Mouse (Mus musculus): ENCODE measurements at regions not wholly inside any gene's neighbourhood (a gene's known extent, or its start where the extent isn't known, plus 50 kb on each side); places are given as distances from the start of the nearest gene placed in this dataset.

- no peaks in the 10 kb centered on the region for H3K4me1 ChIP-seq
- WGBS, result 0% methylated on average over 1 of the region's 1 CpGs
- no peak overlapping the region for H3K4me3 ChIP-seq
- H3K27ac ChIP-seq, result no peak overlapping the region
- H3K9ac ChIP-seq, result no peak overlapping the region
- H3K4me2 ChIP-seq, result no peak overlapping the region
- H3K27me3 ChIP-seq, result no peaks in the 10 kb centered on the region
- no peaks in the 10 kb centered on the region for H3K36me3 ChIP-seq
- no peaks in the 10 kb centered on the region for H3K9me3 ChIP-seq
- ATAC-seq (ENCODE audit: insufficient number of reproducible peaks, low FRiP score, low TSS enrichment, low read depth), result no peak
Observed at GRCm38 (mm10) chr10:51792030-51792429, 114.5 kb downstream of the Rfx6 start.

GRCm38 (mm10) chr10:51793876-51794275 is 116.3 kb downstream of the Rfx6 start:
- Histone ChIP-seq H3K4me1 (no peaks in the 10 kb centered on the region), H3K4me2 (no peak overlapping the region), H3K4me3 (no peak overlapping the region), H3K9ac (no peak overlapping the region), H3K36me3 (no peaks in the 10 kb centered on the region), H3K9me3 (no peaks in the 10 kb centered on the region), H3K27me3 (no peaks in the 10 kb centered on the region), H3K27ac (no peak overlapping the region)
- whole genome bisulfite sequencing, result 84% methylated on average over 7 of the region's 7 CpGs
- no peak for ATAC-seq (ENCODE audit: insufficient number of reproducible peaks, low FRiP score, low TSS enrichment, low read depth)

GRCm38 (mm10) chr10:51816626-51817025 is 139.1 kb downstream of the Rfx6 start:
- H3K4me1 ChIP-seq, result no peaks in the 10 kb centered on the region
- WGBS, result 69% methylated on average over 1 of the region's 1 CpGs
- H3K9me3 ChIP-seq, result no peaks in the 10 kb centered on the region
- H3K9ac ChIP-seq, result no peak overlapping the region
- no peak overlapping the region for H3K27ac ChIP-seq
- no peak overlapping the region for H3K4me2 ChIP-seq
- no peak overlapping the region for H3K4me3 ChIP-seq
- ATAC-seq (ENCODE audit: insufficient number of reproducible peaks, low FRiP score, low TSS enrichment, low read depth), result no peak
- no peaks in the 10 kb centered on the region for H3K27me3 ChIP-seq
- no peaks in the 10 kb centered on the region for H3K36me3 ChIP-seq

GRCm38 (mm10) chr10:51823900-51824299 is 146.3 kb downstream of the Rfx6 start:
- Histone ChIP-seq H3K9me3 (no peaks in the 10 kb centered on the region), H3K4me3 (no peak overlapping the region), H3K27me3 (no peaks in the 10 kb centered on the region), H3K4me1 (no peaks in the 10 kb centered on the region), H3K27ac (no peak overlapping the region), H3K9ac (no peak overlapping the region), H3K36me3 (no peaks in the 10 kb centered on the region), H3K4me2 (no peak overlapping the region)
- 93% methylated on average over 2 of the region's 2 CpGs for WGBS
- ATAC-seq (ENCODE audit: insufficient number of reproducible peaks, low FRiP score, low TSS enrichment, low read depth), result no peak

- H3K27ac ChIP-seq, result no peak overlapping the region
- H3K9me3 ChIP-seq, result no peaks in the 10 kb centered on the region
- no peaks in the 10 kb centered on the region for H3K36me3 ChIP-seq
- no peak for ATAC-seq (ENCODE audit: insufficient number of reproducible peaks, low FRiP score, low TSS enrichment, low read depth)
- H3K4me3 ChIP-seq, result no peak overlapping the region
- no peaks in the 10 kb centered on the region for H3K4me1 ChIP-seq
- H3K4me2 ChIP-seq, result no peak overlapping the region
- 86% methylated on average over 6 of the region's 6 CpGs for WGBS
- no peak overlapping the region for H3K9ac ChIP-seq
- no peaks in the 10 kb centered on the region for H3K27me3 ChIP-seq
Observed at GRCm38 (mm10) chr10:51826431-51826964, 148.9 kb downstream of the Rfx6 start.

- H3K27ac ChIP-seq, result no peak overlapping the region
- no peaks in the 10 kb centered on the region for H3K36me3 ChIP-seq
- H3K9ac ChIP-seq, result no peak overlapping the region
- H3K4me1 ChIP-seq, result no peaks in the 10 kb centered on the region
- no peaks in the 10 kb centered on the region for H3K9me3 ChIP-seq
- H3K4me3 ChIP-seq, result no peak overlapping the region
- H3K4me2 ChIP-seq, result no peak overlapping the region
- ATAC-seq (ENCODE audit: insufficient number of reproducible peaks, low FRiP score, low TSS enrichment, low read depth), result no peak
- no peaks in the 10 kb centered on the region for H3K27me3 ChIP-seq
- 64% methylated on average over 4 of the region's 4 CpGs for WGBS
Observed at GRCm38 (mm10) chr10:51832459-51832858, 154.9 kb downstream of the Rfx6 start.

- H3K4me3 ChIP-seq, result no peak overlapping the region
- WGBS, result 86% methylated on average over 1 of the region's 1 CpGs
- no peaks in the 10 kb centered on the region for H3K36me3 ChIP-seq
- no peaks in the 10 kb centered on the region for H3K4me1 ChIP-seq
- no peaks in the 10 kb centered on the region for H3K9me3 ChIP-seq
- H3K27ac ChIP-seq, result no peak overlapping the region
- H3K9ac ChIP-seq, result no peak overlapping the region
- no peak overlapping the region for H3K4me2 ChIP-seq
- H3K27me3 ChIP-seq, result no peaks in the 10 kb centered on the region
- no peak for ATAC-seq (ENCODE audit: insufficient number of reproducible peaks, low FRiP score, low TSS enrichment, low read depth)
Observed at GRCm38 (mm10) chr10:51843099-51843498, 165.5 kb downstream of the Rfx6 start.

- Histone ChIP-seq H3K4me3 (no peak overlapping the region), H3K36me3 (no peaks in the 10 kb centered on the region), H3K27ac (no peak overlapping the region), H3K27me3 (no peaks in the 10 kb centered on the region), H3K9ac (no peak overlapping the region), H3K4me1 (no peaks in the 10 kb centered on the region), H3K4me2 (no peak overlapping the region), H3K9me3 (no peaks in the 10 kb centered on the region)
- WGBS, result 65% methylated on average over 4 of the region's 4 CpGs
- ATAC-seq (ENCODE audit: insufficient number of reproducible peaks, low FRiP score, low TSS enrichment, low read depth), result no peak
Observed at GRCm38 (mm10) chr10:51846287-51846686, 168.7 kb downstream of the Rfx6 start.

- ATAC-seq (ENCODE audit: insufficient number of reproducible peaks, low FRiP score, low TSS enrichment, low read depth), result no peak
- Histone ChIP-seq H3K9ac (no peak overlapping the region), H3K4me3 (no peak overlapping the region), H3K27me3 (no peaks in the 10 kb centered on the region), H3K9me3 (no peaks in the 10 kb centered on the region), H3K4me1 (no peaks in the 10 kb centered on the region), H3K27ac (no peak overlapping the region), H3K4me2 (no peak overlapping the region), H3K36me3 (no peaks in the 10 kb centered on the region)
- 51% methylated on average over 3 of the region's 3 CpGs for WGBS
Observed at GRCm38 (mm10) chr10:51869409-51869808, 152.9 kb upstream of the Vgll2 start.

- no peaks in the 10 kb centered on the region for H3K27me3 ChIP-seq
- H3K9ac ChIP-seq, result no peak overlapping the region
- no peaks in the 10 kb centered on the region for H3K9me3 ChIP-seq
- H3K4me1 ChIP-seq, result no peaks in the 10 kb centered on the region
- H3K4me2 ChIP-seq, result no peak overlapping the region
- no peak overlapping the region for H3K27ac ChIP-seq
- ATAC-seq (ENCODE audit: insufficient number of reproducible peaks, low FRiP score, low TSS enrichment, low read depth), result no peak
- H3K4me3 ChIP-seq, result no peak overlapping the region
- WGBS, result 46% methylated on average over 10 of the region's 10 CpGs
- no peaks in the 10 kb centered on the region for H3K36me3 ChIP-seq
Observed at GRCm38 (mm10) chr10:51911066-51911691, 111.1 kb upstream of the Vgll2 start.

- Histone ChIP-seq H3K9me3 (no peaks in the 10 kb centered on the region), H3K4me2 (no peak overlapping the region), H3K27me3 (no peaks in the 10 kb centered on the region), H3K36me3 (no peaks in the 10 kb centered on the region), H3K4me1 (no peaks in the 10 kb centered on the region), H3K9ac (no peak overlapping the region), H3K27ac (no peak overlapping the region), H3K4me3 (no peak overlapping the region)
- no peak for ATAC-seq (ENCODE audit: insufficient number of reproducible peaks, low FRiP score, low TSS enrichment, low read depth)
- 39% methylated on average over 1 of the region's 1 CpGs for WGBS
Observed at GRCm38 (mm10) chr10:51912096-51912495, 110.2 kb upstream of the Vgll2 start.

- H3K9me3 ChIP-seq, result no peaks in the 10 kb centered on the region
- ATAC-seq (ENCODE audit: insufficient number of reproducible peaks, low FRiP score, low TSS enrichment, low read depth), result no peak
- H3K27me3 ChIP-seq, result no peaks in the 10 kb centered on the region
- no peak overlapping the region for H3K9ac ChIP-seq
- no peak overlapping the region for H3K27ac ChIP-seq
- no peaks in the 10 kb centered on the region for H3K36me3 ChIP-seq
- 78% methylated on average over 2 of the region's 2 CpGs for WGBS
- no peaks in the 10 kb centered on the region for H3K4me1 ChIP-seq
- no peak overlapping the region for H3K4me3 ChIP-seq
- no peak overlapping the region for H3K4me2 ChIP-seq
Observed at GRCm38 (mm10) chr10:51926644-51927043, 95.7 kb upstream of the Vgll2 start.

GRCm38 (mm10) chr10:51929341-51929740 is 93.0 kb upstream of the Vgll2 start:
- ATAC-seq (ENCODE audit: insufficient number of reproducible peaks, low FRiP score, low TSS enrichment, low read depth), result peak; percentile 63
- 73% methylated on average over 6 of the region's 6 CpGs for whole genome bisulfite sequencing
- Histone ChIP-seq H3K27me3 (no peaks in the 10 kb centered on the region), H3K27ac (peak overlapping the region; percentile 38), H3K4me3 (no peak overlapping the region), H3K36me3 (no peaks in the 10 kb centered on the region), H3K4me1 (no peaks in the 10 kb centered on the region), H3K4me2 (no peak overlapping the region), H3K9ac (no peak overlapping the region), H3K9me3 (no peaks in the 10 kb centered on the region)
